Mouse (Mus musculus) heart, adult 8-10 months (tissue): Measurements from ENCODE around the gene Prl8a2. TPM values are rescaled to one million over a fixed set of nuclear protein-coding genes. Genes with fewer than 3 reads are reported as not detected.

ENCODE experiments used
- DNase-seq: peaks from one replicate; pipeline ENCODE4 v3.0.0; 2022; ENCODE audit warnings: low spot score
- total RNA-seq, 4 experiments: library from RNA; stranded (reverse); gene quantifications; 2 replicates each; pipeline ENCODE4 v1.2.4; 2022

The Prl8a2 gene
- total RNA-seq, result not detected

GRCm38 (mm10) chr13:27345373-27345772 is at the start of gene Prl8a2:
Gene Prl8a2, plus strand, starts transcription at chr13:27345673.
- no peak for DNase-seq

- no peak for DNase-seq
Observed at GRCm38 (mm10) chr13:27312334-27313225, 32.9 kb upstream of the Prl8a2 start, which contains the start of gene Prl6a1. Gene Prl6a1, plus strand, starts transcription at chr13:27312627.

- no peak for DNase-seq
Observed at GRCm38 (mm10) chr13:27334989-27335388, 10.5 kb upstream of the Prl8a2 start.

- DNase-seq, result no peak
Observed at GRCm38 (mm10) chr13:27342733-27343275, 2.7 kb upstream of the Prl8a2 start.

GRCm38 (mm10) chr13:27390746-27391145 is 45.3 kb downstream of the Prl8a2 start, which contains the start of gene Prl2b1:
Gene Prl2b1, minus strand, starts transcription at chr13:27390846.
- DNase-seq, result no peak

- no peak for DNase-seq
Observed at GRCm38 (mm10) chr13:27399061-27399724, 53.7 kb downstream of the Prl8a2 start.

Other genes starting within 250 kb of the Prl8a2 start
- gene Prl3d2, start 224.0 kb upstream of the Prl8a2 start, total RNA-seq, result not detected
- gene Prl3d3, start 188.9 kb upstream of the Prl8a2 start, total RNA-seq, result not detected
- not detected for gene Prl3c1, start 149.0 kb upstream of the Prl8a2 start, total RNA-seq
- gene Prl3b1, start 103.8 kb upstream of the Prl8a2 start, total RNA-seq, result not detected
- gene Prl3a1, start 86.2 kb upstream of the Prl8a2 start, total RNA-seq, result not detected
- not detected for gene Prl6a1, start 33.0 kb upstream of the Prl8a2 start, total RNA-seq
- gene Prl2b1, start 45.2 kb downstream of the Prl8a2 start, total RNA-seq, result not detected
- gene Prl8a6, start 93.0 kb downstream of the Prl8a2 start, total RNA-seq, result not detected
- not detected for gene Prl8a8, start 167.5 kb downstream of the Prl8a2 start, total RNA-seq
- gene Prl8a9, start 218.9 kb downstream of the Prl8a2 start, total RNA-seq, result not detected
- not detected for gene Prl8a1, start 236.5 kb downstream of the Prl8a2 start, total RNA-seq